Mouse (Mus musculus) intestine, embryonic 14.5 days (tissue): ENCODE measurements at regions not wholly inside any gene's neighbourhood (a gene's known extent, or its start where the extent isn't known, plus 50 kb on each side); places are given as distances from the start of the nearest gene placed in this dataset.

ENCODE experiments used
- ATAC-seq: fragments of 200-750 bp; cut with Nextera tagmentation; replicated peaks from 2 replicates; pipeline ENCODE4 v1.8.0; 2017; ENCODE audit warnings: low read depth, moderate number of reproducible peaks, moderate TSS enrichment, moderate library complexity; ENCODE audit not compliant: low FRiP score, low TSS enrichment
- DNase-seq: peaks from one replicate; pipeline ENCODE4 v3.0.0-alpha.2; 2018; ENCODE audit warnings: low spot score
- H3K27ac ChIP-seq: fragments of 300-500 bp; sonication (generic); 2 replicates; pipeline ENCODE4 v1.5.1; 2014; ENCODE audit warnings: low read depth, mild to moderate bottlenecking, control low read depth
- H3K27me3 ChIP-seq: fragments of 300-500 bp; sonication (generic); replicated peaks from 2 replicates; pipeline ENCODE4 v1.6.1; 2014; ENCODE audit warnings: low read length, control low read depth; ENCODE audit not compliant: control insufficient read depth, insufficient read depth
- H3K36me3 ChIP-seq: fragments of 300-500 bp; sonication (generic); 2 replicates; pipeline ENCODE4 v1.6.1; 2014; ENCODE audit warnings: low read length, control low read depth; ENCODE audit not compliant: control insufficient read depth, insufficient read depth
- H3K4me1 ChIP-seq: fragments of 300-500 bp; sonication (generic); replicated peaks from 2 replicates; pipeline ENCODE4 v1.6.1; 2014; ENCODE audit warnings: low read length, control low read depth, mixed read lengths; ENCODE audit not compliant: control insufficient read depth, insufficient read depth
- H3K4me2 ChIP-seq: fragments of 300-500 bp; sonication (generic); 2 replicates; pipeline ENCODE4 v1.6.1; 2014; ENCODE audit warnings: low read length
- H3K4me3 ChIP-seq: fragments of 300-500 bp; sonication (generic); 2 replicates; pipeline ENCODE4 v1.5.1; 2014; ENCODE audit warnings: low read depth, low read length, control low read depth, mixed read lengths
- H3K9ac ChIP-seq: fragments of 300-500 bp; sonication (generic); 2 replicates; pipeline ENCODE4 v1.6.1; 2014; ENCODE audit warnings: mild to moderate bottlenecking, low read length
- H3K9me3 ChIP-seq: fragments of 300-500 bp; sonication (generic); 2 replicates; pipeline ENCODE4 v1.6.1; 2016; ENCODE audit warnings: low read length, control low read depth; ENCODE audit not compliant: control insufficient read depth
- WGBS: fragments of 180-500 bp; shearing (Covaris S2); extraction: QIAGEN DNeasy Blood & Tissue Kit; methylation state at CpG from one replicate; pipeline ENCODE4 v1.1.7; 2014; 5-methylcytosine and 5-hydroxymethylcytosine counted together

DNA sequence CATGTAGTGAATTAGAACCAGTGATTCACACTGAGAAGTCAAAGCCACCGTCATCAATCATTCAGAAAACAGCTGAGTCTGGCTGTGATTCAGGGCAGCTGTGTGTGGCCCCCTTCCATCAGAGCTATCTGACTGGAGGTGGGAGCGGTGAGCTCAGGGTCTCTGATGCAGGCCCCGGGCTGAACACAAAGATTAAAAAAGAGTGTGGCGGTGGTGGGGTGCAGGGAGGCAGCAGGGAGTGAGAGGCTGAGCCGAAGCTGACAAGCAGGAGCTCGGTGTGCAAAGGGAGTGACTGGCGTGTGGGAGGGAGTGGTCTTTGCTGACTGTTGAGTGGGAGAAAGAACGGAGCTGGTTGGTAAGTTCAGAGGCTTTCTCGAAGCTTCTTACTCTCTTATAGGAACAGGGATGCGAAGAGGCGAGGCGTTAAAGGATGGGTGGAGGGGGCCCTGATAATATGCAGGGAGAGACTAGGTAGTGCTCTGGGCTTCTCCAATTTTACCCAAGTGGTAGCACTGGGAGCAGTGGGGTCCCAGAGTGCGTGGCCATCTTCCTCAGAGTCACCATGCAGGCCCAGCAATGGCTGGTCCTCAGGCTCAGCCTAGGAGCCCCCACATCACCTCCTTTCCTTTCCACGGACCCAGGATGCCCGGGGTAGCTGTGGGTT is 116.1 kb upstream of the Fstl4 start:
- ATAC-seq (no peak), DNase-seq (no peak)

DNA sequence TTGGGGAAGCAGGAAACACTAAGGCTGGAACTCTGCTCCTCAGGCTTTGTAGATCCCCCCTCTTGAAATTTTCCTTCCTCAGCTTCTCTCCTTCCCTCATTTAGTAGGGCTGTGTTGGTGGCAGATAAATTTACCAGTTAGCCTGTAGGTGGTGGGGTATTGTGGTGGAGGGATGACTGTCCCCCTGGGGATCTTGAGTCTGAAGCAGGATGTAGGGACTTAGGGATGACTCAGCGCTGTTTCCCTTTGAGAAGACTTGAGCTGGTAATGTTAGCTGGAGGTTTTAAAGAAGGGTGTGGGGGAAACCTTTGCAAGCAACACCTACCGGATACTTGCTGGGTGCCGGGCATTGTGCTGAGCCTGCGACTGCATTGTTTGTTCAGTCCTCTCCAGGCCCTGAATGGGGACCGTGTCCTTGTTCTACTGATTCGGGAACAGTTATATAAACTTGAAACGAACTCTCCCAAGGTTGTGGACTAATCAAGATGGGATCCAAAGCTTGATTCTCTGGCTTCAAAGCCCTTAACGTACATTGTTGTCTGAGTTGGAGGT is 115.5 kb upstream of the Fstl4 start:
- no peaks in the 10 kb centered on the region for H3K9me3 ChIP-seq
- WGBS: 79% methylated on average over 8 of the region's 8 CpGs
- no peaks in the 10 kb centered on the region for H3K36me3 ChIP-seq
- no peak overlapping the region for H3K27ac ChIP-seq
- peaks cover 10% of the 10 kb centered on the region for H3K4me1 ChIP-seq
- H3K4me3 ChIP-seq: no peak overlapping the region
- no peaks in the 10 kb centered on the region for H3K27me3 ChIP-seq
- DNase-seq: no peak
- no peak for ATAC-seq
- H3K4me2 ChIP-seq: no peak overlapping the region
- H3K9ac ChIP-seq: no peak overlapping the region

More for the DNA sequence above, 116.1 kb upstream of the Fstl4 start:
- Histone ChIP-seq H3K4me2 (no peak overlapping the region; the same call in 1 of the 2 replicates), H3K27ac (no peak overlapping the region), H3K9ac (no peak overlapping the region), H3K36me3 (no peaks in the 10 kb centered on the region), H3K4me3 (no peak overlapping the region), H3K9me3 (no peaks in the 10 kb centered on the region), H3K27me3 (no peaks in the 10 kb centered on the region), H3K4me1 (peaks cover 14% of the 10 kb centered on the region)
- 47% methylated on average over 15 of the region's 15 CpGs for WGBS

GRCm38 (mm10) chr11:52654640-52655039 is 109.8 kb upstream of the Fstl4 start:
- no peak overlapping the region for H3K9ac ChIP-seq
- no peaks in the 10 kb centered on the region for H3K9me3 ChIP-seq
- DNase-seq: no peak
- no peak overlapping the region for H3K27ac ChIP-seq
- no peak for ATAC-seq
- no peaks in the 10 kb centered on the region for H3K4me1 ChIP-seq
- WGBS: 83% methylated on average over 7 of the region's 7 CpGs
- no peaks in the 10 kb centered on the region for H3K36me3 ChIP-seq
- no peaks in the 10 kb centered on the region for H3K27me3 ChIP-seq
- no peak overlapping the region for H3K4me2 ChIP-seq
- H3K4me3 ChIP-seq: no peak overlapping the region

DNA sequence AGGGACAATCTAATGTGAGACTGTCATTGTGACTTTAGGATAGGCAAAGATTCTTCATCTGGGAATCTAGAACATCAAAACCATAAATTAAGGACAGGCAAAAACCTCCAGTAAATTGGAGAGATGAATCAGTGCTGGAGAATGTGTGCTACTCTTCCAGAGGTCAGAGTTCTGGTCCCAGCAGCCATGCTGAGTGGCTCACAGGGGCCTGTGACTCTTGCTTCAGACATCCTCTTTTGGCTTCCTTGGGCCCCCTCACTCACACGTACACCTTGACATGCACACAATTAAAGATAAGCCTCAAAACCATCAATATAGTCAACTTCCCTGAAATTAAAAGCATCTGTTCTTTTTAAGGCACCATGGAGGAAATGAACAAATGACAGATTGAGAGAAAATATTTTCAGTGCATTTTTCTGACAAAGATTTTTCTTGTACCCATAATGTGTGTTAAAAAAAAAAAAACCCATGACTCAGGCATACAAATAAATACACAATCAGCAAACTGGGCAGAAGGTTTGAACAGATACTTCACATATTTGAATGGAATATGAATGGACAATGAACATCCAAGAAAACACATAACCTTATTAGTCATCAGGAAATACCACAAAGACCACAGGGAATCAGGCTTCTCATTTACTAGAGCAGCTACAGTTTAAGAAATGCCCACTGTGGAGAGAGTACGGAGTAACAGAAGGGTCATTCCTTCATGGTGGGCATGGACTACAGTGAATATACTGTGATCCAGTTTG is 108.5 kb upstream of the Fstl4 start:
- WGBS: 60% methylated on average over 2 of the region's 2 CpGs
- H3K4me2 ChIP-seq: no peak overlapping the region
- H3K27ac ChIP-seq: no peak overlapping the region
- no peaks in the 10 kb centered on the region for H3K27me3 ChIP-seq
- DNase-seq (no peak), ATAC-seq (no peak)
- no peaks in the 10 kb centered on the region for H3K9me3 ChIP-seq
- no peak overlapping the region for H3K4me3 ChIP-seq
- H3K9ac ChIP-seq: no peak overlapping the region
- no peaks in the 10 kb centered on the region for H3K4me1 ChIP-seq
- H3K36me3 ChIP-seq: no peaks in the 10 kb centered on the region

DNA sequence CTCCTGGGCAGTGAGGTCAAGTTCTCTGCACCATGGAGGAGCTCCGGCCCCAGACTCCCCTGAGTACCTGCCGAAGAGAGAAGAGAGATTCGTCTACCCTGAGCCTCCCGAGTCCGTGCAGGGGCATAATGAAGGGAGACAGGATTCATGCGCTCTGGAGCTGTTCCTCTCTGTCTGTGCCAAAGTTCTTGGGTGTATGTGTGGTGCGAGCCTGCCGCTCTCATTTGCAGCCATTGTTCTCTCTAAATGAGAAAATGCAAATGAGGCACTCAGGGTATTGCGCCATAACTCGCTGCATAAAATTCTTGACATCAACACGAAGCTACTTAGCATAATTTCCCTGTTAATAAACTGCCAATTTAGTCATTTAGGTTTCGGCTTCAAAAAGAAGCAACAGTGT is 103.2 kb upstream of the Fstl4 start:
- Histone ChIP-seq H3K36me3 (no peaks in the 10 kb centered on the region), H3K9ac (no peak overlapping the region), H3K9me3 (no peaks in the 10 kb centered on the region), H3K4me2 (no peak overlapping the region), H3K27me3 (no peaks in the 10 kb centered on the region), H3K4me1 (no peaks in the 10 kb centered on the region), H3K4me3 (no peak overlapping the region), H3K27ac (no peak overlapping the region)
- ATAC-seq: no peak
- no peak for DNase-seq
- WGBS: 84% methylated on average over 12 of the region's 12 CpGs

GRCm38 (mm10) chr11:52661894-52662593 is 102.4 kb upstream of the Fstl4 start:
- Histone ChIP-seq H3K4me1 (no peaks in the 10 kb centered on the region), H3K9ac (no peak overlapping the region), H3K4me3 (no peak overlapping the region), H3K9me3 (no peaks in the 10 kb centered on the region), H3K4me2 (no peak overlapping the region), H3K27ac (no peak overlapping the region), H3K27me3 (no peaks in the 10 kb centered on the region), H3K36me3 (no peaks in the 10 kb centered on the region)
- 76% methylated on average over 15 of the region's 15 CpGs for WGBS
- DNase-seq (no peak), ATAC-seq (no peak)

GRCm38 (mm10) chr11:52665343-52665742 is 99.1 kb upstream of the Fstl4 start:
- no peaks in the 10 kb centered on the region for H3K4me1 ChIP-seq
- H3K27me3 ChIP-seq: no peaks in the 10 kb centered on the region
- H3K36me3 ChIP-seq: no peaks in the 10 kb centered on the region
- DNase-seq (no peak), ATAC-seq (no peak)
- H3K9me3 ChIP-seq: peaks cover 6% of the 10 kb centered on the region
- no peak overlapping the region for H3K4me3 ChIP-seq
- H3K27ac ChIP-seq: no peak overlapping the region
- H3K9ac ChIP-seq: no peak overlapping the region
- 61% methylated on average over 1 of the region's 1 CpGs for WGBS
- no peak overlapping the region for H3K4me2 ChIP-seq

GRCm38 (mm10) chr11:52675022-52675421 is 89.4 kb upstream of the Fstl4 start:
- no peaks in the 10 kb centered on the region for H3K27me3 ChIP-seq
- peak; percentile 53 for DNase-seq
- H3K4me1 ChIP-seq: 0 out of 2 replicates have a peak, but pooled peaks cover 2% of the 10 kb centered on the region
- H3K9ac ChIP-seq: no peak overlapping the region
- no peak for ATAC-seq
- no peak overlapping the region for H3K4me3 ChIP-seq
- no peak overlapping the region for H3K27ac ChIP-seq
- no peaks in the 10 kb centered on the region for H3K9me3 ChIP-seq
- WGBS: 23% methylated on average over 6 of the region's 6 CpGs
- H3K36me3 ChIP-seq: no peaks in the 10 kb centered on the region
- H3K4me2 ChIP-seq: no peak overlapping the region
